Mouse (Mus musculus) spleen, adult 18-20 months (tissue): ENCODE measurements around the gene Smagp.

Experiments used
- DNase-seq, 2 experiments: peaks; one replicate each; pipeline ENCODE4 v3.0.0; 2022; ENCODE audit warnings: mixed read lengths in 2 of 2

The Smagp gene

DNA sequence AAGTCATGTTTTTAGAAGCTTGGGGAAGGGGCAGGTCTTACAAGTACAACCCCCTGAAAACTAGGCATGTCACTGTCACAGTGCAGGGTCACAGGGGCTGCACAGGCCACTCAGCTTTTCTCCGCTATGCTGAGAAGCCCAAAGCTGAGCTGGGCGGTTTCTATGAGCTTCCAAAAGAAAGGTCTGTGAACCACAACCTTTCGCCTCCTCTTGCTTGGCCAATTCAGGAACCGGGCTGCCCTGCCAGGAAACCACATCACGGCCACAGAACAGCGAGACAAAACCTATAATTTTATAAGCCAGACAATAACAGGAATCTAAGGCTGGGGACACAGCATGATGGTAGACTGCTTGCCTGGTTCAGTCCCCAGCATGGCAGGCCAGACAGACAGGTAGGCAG is 48.4 kb downstream of the Smagp start:
- no peak for DNase-seq

DNA sequence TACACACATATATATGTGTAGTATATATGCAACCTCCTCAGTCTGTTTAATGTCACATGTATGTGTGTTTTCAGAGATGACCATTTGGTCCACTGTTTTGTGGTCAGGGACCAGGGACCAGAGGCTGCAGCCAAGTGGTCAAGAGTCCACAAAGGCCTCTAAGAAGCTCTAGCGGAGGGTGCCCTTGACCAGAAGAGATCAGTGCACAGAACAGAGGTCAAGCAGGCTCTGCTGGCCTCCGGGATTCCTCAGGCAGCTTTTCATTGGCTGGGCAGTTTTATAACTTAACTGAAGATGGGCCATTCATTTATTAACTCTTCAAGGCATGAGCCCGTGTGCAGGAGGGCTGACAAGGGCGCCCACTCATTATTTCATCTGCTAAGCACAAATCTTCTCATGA is 49.6 kb downstream of the Smagp start:
- DNase-seq, result no peak

DNA sequence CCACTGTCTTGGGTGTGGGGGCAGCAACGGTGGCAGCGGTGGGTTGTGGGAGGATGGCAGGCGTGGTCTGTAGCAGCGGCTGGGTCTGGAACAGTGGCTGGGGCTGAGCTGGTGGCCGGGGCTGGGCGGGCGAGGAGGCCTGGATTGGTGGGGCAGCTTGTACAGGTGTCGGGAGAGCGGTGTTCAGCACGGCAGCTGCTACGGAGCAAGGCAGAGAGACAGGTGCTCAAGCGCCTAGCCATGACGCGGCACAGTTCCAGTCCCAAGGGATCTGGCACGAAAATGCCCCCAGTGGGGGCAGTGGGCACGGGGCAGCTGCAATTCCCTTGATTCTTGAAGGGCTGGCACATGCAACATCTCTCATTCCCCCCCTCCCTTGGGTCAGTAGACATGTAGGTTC is 50.8 kb downstream of the Smagp start:
- DNase-seq, result no peak

DNA sequence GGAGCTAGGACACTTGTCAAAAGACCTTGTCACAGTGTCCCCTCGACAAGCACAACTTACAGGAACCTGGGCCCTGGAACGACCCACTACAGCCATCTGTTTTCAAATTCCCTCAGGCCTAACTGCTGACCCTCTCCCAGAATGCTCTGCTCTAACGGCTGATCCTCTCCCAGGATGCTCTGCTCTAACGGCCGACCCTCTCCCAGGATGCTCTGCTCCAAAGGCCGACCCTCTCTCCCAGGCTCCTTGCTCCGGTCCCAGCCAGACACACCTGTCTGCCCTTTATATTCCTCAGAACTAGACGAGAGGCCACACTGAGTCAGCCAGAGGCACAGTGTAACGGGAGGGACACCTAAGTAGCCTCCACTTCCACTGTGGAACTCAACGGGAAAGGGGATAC is 56.6 kb downstream of the Smagp start:
- DNase-seq, result no peak

DNA sequence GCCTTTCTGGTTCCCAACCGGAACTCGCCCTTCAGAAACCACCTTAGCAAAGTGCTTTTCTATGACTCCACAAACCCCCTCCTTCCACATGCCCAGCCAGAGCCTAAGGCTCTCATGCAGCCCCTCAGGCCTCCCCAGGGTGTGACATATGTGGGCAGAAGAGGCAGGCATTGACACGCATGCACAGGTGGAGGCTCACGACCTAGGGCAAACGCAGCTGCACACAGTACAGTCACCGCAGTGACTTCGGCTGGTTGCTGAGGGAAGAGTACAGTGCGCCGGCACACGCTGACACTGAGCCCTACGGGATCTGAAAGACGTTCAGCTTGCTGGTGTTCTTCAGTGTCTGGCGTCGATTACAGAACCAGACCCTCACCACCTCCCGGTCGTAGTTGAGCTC is 58.8 kb downstream of the Smagp start:
- no peak for DNase-seq

DNA sequence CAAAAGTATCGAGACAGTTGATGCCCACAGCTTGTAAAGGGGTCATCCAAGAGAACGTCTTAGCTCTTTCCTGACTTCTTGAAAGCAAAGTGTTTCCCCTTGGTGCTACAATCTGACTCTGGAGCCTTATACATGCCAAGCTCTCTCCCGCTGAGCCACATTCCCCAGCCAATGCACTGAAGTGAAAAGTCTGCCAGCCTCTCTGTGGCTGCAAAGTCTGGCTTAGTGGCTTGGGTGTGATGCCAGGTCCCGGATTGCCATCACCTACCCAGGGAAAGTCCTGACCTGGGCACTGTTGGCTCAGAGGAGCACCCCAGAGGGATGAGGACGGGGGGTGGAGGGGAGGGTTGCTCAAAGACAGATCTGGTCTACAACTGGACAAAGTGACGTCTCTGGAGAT is 59.9 kb downstream of the Smagp start:
- no peak for DNase-seq

DNA sequence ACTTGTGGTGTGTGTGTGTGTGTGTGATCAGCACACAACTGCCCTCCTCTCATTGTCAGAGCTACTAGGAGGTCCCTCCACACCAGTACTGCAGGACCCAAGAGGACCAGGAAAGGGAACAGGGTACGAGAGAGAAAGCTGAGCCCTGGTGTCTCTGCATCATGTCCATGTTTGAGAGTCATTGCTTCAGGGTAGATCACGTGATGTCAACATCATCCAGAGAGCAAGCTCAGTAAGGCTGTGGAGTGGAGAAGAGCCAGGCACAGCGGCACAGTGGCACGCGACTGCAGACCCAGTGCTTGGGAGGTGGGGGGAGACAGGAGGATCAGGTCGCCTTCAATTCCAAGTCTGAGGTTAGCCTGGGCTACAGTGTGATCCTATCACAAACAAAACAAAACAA is 60.3 kb downstream of the Smagp start:
- no peak for DNase-seq

DNA sequence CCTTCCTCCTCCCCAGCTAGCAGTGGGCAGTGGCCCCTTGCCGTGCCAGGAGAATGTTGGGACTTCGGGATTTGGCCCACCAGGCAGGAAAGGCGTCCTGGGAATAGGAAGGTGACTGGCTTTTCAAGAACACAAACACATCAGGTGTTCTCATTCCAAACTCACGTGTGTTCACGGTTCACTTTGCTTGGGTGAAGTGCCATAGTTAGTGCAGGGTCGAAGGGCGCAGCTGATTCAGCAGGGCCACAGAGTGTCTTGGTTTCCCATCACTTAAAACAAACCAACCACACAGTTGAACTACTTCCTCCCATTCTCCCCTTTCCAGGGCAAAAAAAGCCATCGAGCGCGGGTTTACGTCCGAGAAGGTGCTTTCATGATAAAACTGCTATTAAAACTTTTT is 61.4 kb downstream of the Smagp start:
- no peak for DNase-seq

DNA sequence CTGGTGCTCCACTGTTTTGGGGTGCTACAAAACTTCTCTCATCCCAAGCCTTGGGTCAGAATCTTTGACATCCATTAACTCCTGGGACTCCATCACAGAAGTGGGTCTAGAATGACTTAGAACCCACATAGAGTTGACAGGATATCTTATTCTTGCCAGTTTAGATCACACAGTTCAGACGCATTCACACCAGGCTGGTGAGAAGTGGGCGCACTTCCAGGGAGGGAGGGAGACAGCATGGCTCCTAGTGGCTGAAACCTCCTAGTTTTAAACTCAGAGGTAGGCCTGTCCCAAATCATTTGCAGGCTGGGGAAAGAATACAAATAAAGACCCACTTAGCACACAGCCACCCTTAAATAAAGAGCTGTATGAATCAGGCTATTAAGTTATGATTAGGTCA is 62.4 kb downstream of the Smagp start:
- DNase-seq, result no peak

DNA sequence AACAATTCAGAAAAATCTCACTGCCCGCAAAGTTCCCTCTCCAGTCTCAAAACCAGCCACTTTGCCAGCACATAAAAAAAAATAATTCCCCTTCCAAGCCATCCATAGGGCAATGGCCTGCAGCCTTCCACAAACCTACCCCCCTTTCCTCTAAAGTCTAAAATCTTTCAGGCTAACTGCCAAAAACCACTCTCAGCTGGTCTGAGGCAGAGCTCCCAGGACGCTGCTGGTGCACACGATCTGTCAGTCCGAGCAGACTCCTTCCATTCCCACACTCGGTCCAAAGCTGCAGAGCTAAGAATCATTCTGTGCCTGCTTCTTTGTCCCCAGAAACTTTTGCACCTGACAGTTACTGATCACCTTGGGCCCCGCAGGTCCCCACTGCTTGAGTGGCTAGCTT is 62.8 kb downstream of the Smagp start:
- no peak for DNase-seq
